Mouse (Mus musculus): ENCODE data around the gene Icmt. TPM values are rescaled to one million over a fixed set of nuclear protein-coding genes. Genes with fewer than 3 reads are reported as not detected.
A peak's percentile ranks its signal among the peaks of the same experiment; 100 is the strongest.

The Icmt gene
- polyA plus RNA-seq, 1 experiment = 35.2 TPM

- no peak overlapping the region for H3K4me3 ChIP-seq (ENCODE audit: insufficient read depth, low read length)
- TF ChIP-seq POLR2A (IDR thresholded peaks at IDR 0.05; ENCODE audit: extremely low read depth, insufficient read depth, low read length) (no peak), CTCF (IDR thresholded peaks at IDR 0.05; ENCODE audit: extremely low read depth, insufficient read depth, low read length) (no peak)
- no peak overlapping the region for H3K27ac ChIP-seq (ENCODE audit: insufficient read depth, low read length)
- H3K4me1 ChIP-seq (ENCODE audit: control insufficient read depth, insufficient read depth, low read length) = no peaks in the 10 kb centered on the region
Observed at GRCm38 (mm10) chr4:152312186-152312585, 15.2 kb downstream of the Icmt start.

- peak overlapping the region; percentile 19 for H3K4me3 ChIP-seq (ENCODE audit: insufficient read depth, low read length)
- no peaks in the 10 kb centered on the region for H3K4me1 ChIP-seq (ENCODE audit: control insufficient read depth, insufficient read depth, low read length)
- TF ChIP-seq CTCF (IDR thresholded peaks at IDR 0.05; ENCODE audit: extremely low read depth, insufficient read depth, low read length) (no peak), POLR2A (IDR thresholded peaks at IDR 0.05; ENCODE audit: extremely low read depth, insufficient read depth, low read length) (no peak)
- H3K27ac ChIP-seq (ENCODE audit: insufficient read depth, low read length) = no peak overlapping the region
Observed at GRCm38 (mm10) chr4:152313211-152313632, 16.2 kb downstream of the Icmt start.

- Histone ChIP-seq H3K4me3 (ENCODE audit: insufficient read depth, low read length) (peak overlapping the region; percentile 19; the same call in 1 of the 2 replicates), H3K27ac (ENCODE audit: insufficient read depth, low read length) (no peak overlapping the region), H3K4me1 (ENCODE audit: control insufficient read depth, insufficient read depth, low read length) (0 out of 2 replicates have a peak, but pooled peaks cover 2% of the 10 kb centered on the region)
- TF ChIP-seq CTCF (IDR thresholded peaks at IDR 0.05; ENCODE audit: extremely low read depth, insufficient read depth, low read length) (no peak), POLR2A (IDR thresholded peaks at IDR 0.05; ENCODE audit: extremely low read depth, insufficient read depth, low read length) (no peak)
Observed at GRCm38 (mm10) chr4:152313934-152314333, 16.9 kb downstream of the Icmt start.

- no peak overlapping the region for H3K27ac ChIP-seq (ENCODE audit: insufficient read depth, low read length)
- TF ChIP-seq POLR2A (IDR thresholded peaks at IDR 0.05; ENCODE audit: extremely low read depth, insufficient read depth, low read length) (no peak), CTCF (IDR thresholded peaks at IDR 0.05; ENCODE audit: extremely low read depth, insufficient read depth, low read length) (no peak)
- peak overlapping the region; percentile 42 for H3K4me3 ChIP-seq (ENCODE audit: insufficient read depth, low read length)
- H3K4me1 ChIP-seq (ENCODE audit: control insufficient read depth, insufficient read depth, low read length) = 0 out of 2 replicates have a peak, but pooled peaks cover 2% of the 10 kb centered on the region
Observed at GRCm38 (mm10) chr4:152315498-152316213, 18.6 kb downstream of the Icmt start.

GRCm38 (mm10) chr4:152317631-152318033 lies 20.6 kb downstream of the Icmt start:
- 0 out of 2 replicates have a peak, but pooled peaks cover 2% of the 10 kb centered on the region for H3K4me1 ChIP-seq (ENCODE audit: control insufficient read depth, insufficient read depth, low read length)
- H3K27ac ChIP-seq (ENCODE audit: insufficient read depth, low read length) = no peak overlapping the region
- TF ChIP-seq CTCF (IDR thresholded peaks at IDR 0.05; ENCODE audit: extremely low read depth, insufficient read depth, low read length) (no peak), POLR2A (IDR thresholded peaks at IDR 0.05; ENCODE audit: extremely low read depth, insufficient read depth, low read length) (no peak)
- H3K4me3 ChIP-seq (ENCODE audit: insufficient read depth, low read length) = no peak overlapping the region

- Histone ChIP-seq H3K4me3 (ENCODE audit: insufficient read depth, low read length) (peak within 1 kb of the TSS; percentile 18; the same call in 1 of the 2 replicates), H3K4me1 (ENCODE audit: control insufficient read depth, insufficient read depth, low read length) (0 out of 2 replicates have a peak, but pooled peaks cover 2% of the 10 kb centered on the region), H3K27ac (ENCODE audit: insufficient read depth, low read length) (no peak within 1 kb of the TSS)
- TF ChIP-seq CTCF (IDR thresholded peaks at IDR 0.05; ENCODE audit: extremely low read depth, insufficient read depth, low read length) = peak; percentile 47
- TF ChIP-seq POLR2A (IDR thresholded peaks at IDR 0.05; ENCODE audit: extremely low read depth, insufficient read depth, low read length) = no peak
Observed at GRCm38 (mm10) chr4:152318517-152319234, 21.6 kb downstream of the Icmt start, which contains the start of gene Rnf207. Gene Rnf207, minus strand, starts transcription at chr4:152318993.

- Histone ChIP-seq H3K4me1 (ENCODE audit: control insufficient read depth, insufficient read depth, low read length) (peaks cover 2% of the 10 kb centered on the region; the same call in 1 of the 2 replicates), H3K4me3 (ENCODE audit: insufficient read depth, low read length) (no peak overlapping the region), H3K27ac (ENCODE audit: insufficient read depth, low read length) (no peak overlapping the region)
- TF ChIP-seq POLR2A (IDR thresholded peaks at IDR 0.05; ENCODE audit: extremely low read depth, insufficient read depth, low read length) (no peak), CTCF (IDR thresholded peaks at IDR 0.05; ENCODE audit: extremely low read depth, insufficient read depth, low read length) (no peak)
Observed at GRCm38 (mm10) chr4:152321464-152321863, 24.4 kb downstream of the Icmt start.

- peak overlapping the region; percentile 46 for H3K4me3 ChIP-seq (ENCODE audit: insufficient read depth, low read length)
- peaks cover 4% of the 10 kb centered on the region; the same call in 1 of the 2 replicates for H3K4me1 ChIP-seq (ENCODE audit: control insufficient read depth, insufficient read depth, low read length)
- no peak overlapping the region for H3K27ac ChIP-seq (ENCODE audit: insufficient read depth, low read length)
- TF ChIP-seq CTCF (IDR thresholded peaks at IDR 0.05; ENCODE audit: extremely low read depth, insufficient read depth, low read length) (no peak), POLR2A (IDR thresholded peaks at IDR 0.05; ENCODE audit: extremely low read depth, insufficient read depth, low read length) (no peak)
Observed at GRCm38 (mm10) chr4:152324641-152325562, 27.9 kb downstream of the Icmt start.

Measured in cortical plate, adult 2 months (tissue).